Mouse (Mus musculus) ES-E14 (cell line): ENCODE measurements at regions not wholly inside any gene's neighbourhood (a gene's known extent, or its start where the extent isn't known, plus 50 kb on each side); places are given as distances from the start of the nearest gene placed in this dataset.

Experiments
- HCFC1 ChIP-seq: IDR thresholded peaks from 2 replicates; pipeline ENCODE4 v1.6.1; 2012; ENCODE audit warnings: low read length, inconsistent platforms, borderline replicate concordance; ENCODE audit not compliant: insufficient read depth
- MAFK ChIP-seq: IDR thresholded peaks from 2 replicates; pipeline ENCODE4 v1.6.1; 2014; ENCODE audit warnings: mild to moderate bottlenecking, low read depth, low read length, inconsistent platforms; ENCODE audit not compliant: insufficient read depth
- ZNF384 ChIP-seq: IDR thresholded peaks from 2 replicates; pipeline ENCODE4 v1.6.1; 2012; ENCODE audit warnings: low read depth, low read length, inconsistent platforms

DNA sequence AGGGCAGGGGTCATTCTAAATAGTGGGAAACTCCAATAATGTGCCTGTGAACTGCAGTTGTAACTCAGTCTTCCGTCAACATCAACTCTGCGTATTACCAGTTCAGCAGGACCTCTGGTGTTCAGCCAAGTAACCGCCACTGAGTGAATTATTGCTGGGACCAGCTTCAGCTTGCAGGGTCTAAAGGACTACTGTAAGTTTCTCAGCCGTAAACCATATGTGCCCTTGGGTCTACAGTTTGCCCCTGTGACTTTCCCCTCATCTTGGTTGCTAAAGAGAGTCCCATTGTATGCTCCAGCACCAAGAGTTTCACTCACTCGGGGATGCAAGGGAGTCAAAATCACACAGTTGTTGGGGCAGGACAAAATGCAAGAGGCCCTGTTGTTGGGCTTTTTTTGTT is 399.6 kb upstream of the Atp11b start:
- TF ChIP-seq MAFK (no peak), ZNF384 (no peak), HCFC1 (no peak)
